Mouse (Mus musculus) heart, embryonic 11.5 days (tissue): Measurements from ENCODE around the gene Epb41. TPM values are rescaled to one million over a fixed set of nuclear protein-coding genes. Genes with fewer than 3 reads are reported as not detected.

ENCODE experiments used
- ATAC-seq: fragments of 200-750 bp; cut with Nextera tagmentation; replicated peaks from 2 replicates; pipeline ENCODE4 v1.8.0; 2017; ENCODE audit warnings: moderate library complexity; ENCODE audit not compliant: insufficient number of reproducible peaks, low FRiP score, low TSS enrichment
- H3K27ac ChIP-seq: fragments of 300-500 bp; sonication (generic); 2 replicates; pipeline ENCODE4 v1.5.1; 2014; ENCODE audit warnings: mild to moderate bottlenecking, low read depth, low read length
- H3K27me3 ChIP-seq: fragments of 300-500 bp; sonication (generic); 2 replicates; pipeline ENCODE4 v1.6.1; 2014; ENCODE audit warnings: mild to moderate bottlenecking, low read length, mixed read lengths; ENCODE audit not compliant: control insufficient read depth, insufficient read depth
- H3K36me3 ChIP-seq: fragments of 300-500 bp; sonication (generic); 2 replicates; pipeline ENCODE4 v1.6.1; 2014; ENCODE audit warnings: mild to moderate bottlenecking, low read length, moderate library complexity, mixed read lengths; ENCODE audit not compliant: control insufficient read depth, insufficient read depth
- H3K4me1 ChIP-seq: fragments of 300-500 bp; sonication (generic); 2 replicates; pipeline ENCODE4 v1.6.1; 2014; ENCODE audit warnings: low read length; ENCODE audit not compliant: control insufficient read depth, insufficient read depth
- H3K4me2 ChIP-seq: fragments of 300-500 bp; sonication (generic); 2 replicates; pipeline ENCODE4 v1.6.1; 2014; ENCODE audit warnings: mild to moderate bottlenecking, moderate library complexity
- H3K4me3 ChIP-seq: fragments of 300-500 bp; sonication (generic); 2 replicates; pipeline ENCODE4 v1.5.1; 2014; ENCODE audit warnings: low read depth, low read length
- H3K9ac ChIP-seq: fragments of 300-500 bp; sonication (generic); 2 replicates; pipeline ENCODE4 v1.6.1; 2014; ENCODE audit warnings: mild to moderate bottlenecking, low read depth, low read length, moderate library complexity
- H3K9me3 ChIP-seq: fragments of 300-500 bp; sonication (generic); replicated peaks from 2 replicates; pipeline ENCODE4 v1.6.1; 2016; ENCODE audit warnings: low read length; ENCODE audit not compliant: control insufficient read depth
- WGBS: fragments of 180-500 bp; shearing (Covaris S2); extraction: QIAGEN DNeasy Blood & Tissue Kit; methylation state at CpG from one replicate; pipeline ENCODE4 v1.1.7; 2014; ENCODE audit not compliant: insufficient replicate concordance; 5-methylcytosine and 5-hydroxymethylcytosine counted together
- polyA plus RNA-seq: library from polyadenylated mRNA; unstranded; fragments of >200 nt; fragmentation: Nextera tagmentation; extraction: Ambion mirVana; gene quantifications from 2 replicates; pipeline ENCODE4 v1.2.1, GENCODE M21; 2014

The Epb41 gene
- polyA plus RNA-seq, 1 experiment from 2014 or later, result 73.2 TPM

- no peak overlapping the region for H3K9ac ChIP-seq
- H3K27ac ChIP-seq, result no peak overlapping the region
- ATAC-seq, result no peak
- WGBS, result 5% methylated on average over 15 of the region's 15 CpGs
- no peaks in the 10 kb centered on the region for H3K36me3 ChIP-seq
- H3K4me3 ChIP-seq, result no peak overlapping the region
- peaks cover 29% of the 10 kb centered on the region for H3K27me3 ChIP-seq
- H3K4me1 ChIP-seq, result peaks cover 48% of the 10 kb centered on the region
- H3K4me2 ChIP-seq, result peak overlapping the region; percentile 38; the same call in 1 of the 2 replicates
- H3K9me3 ChIP-seq, result no peaks in the 10 kb centered on the region
Observed at GRCm38 (mm10) chr4:131916425-131916824, 158.7 kb downstream of the Epb41 start.

GRCm38 (mm10) chr4:131915821-131916328 is 159.2 kb downstream of the Epb41 start:
- Histone ChIP-seq H3K9me3 (no peaks in the 10 kb centered on the region), H3K4me1 (peaks cover 49% of the 10 kb centered on the region), H3K27me3 (peaks cover 28% of the 10 kb centered on the region), H3K4me3 (no peak overlapping the region), H3K9ac (no peak overlapping the region), H3K36me3 (no peaks in the 10 kb centered on the region), H3K27ac (no peak overlapping the region), H3K4me2 (peak overlapping the region; percentile 69)
- 20% methylated on average over 13 of the region's 13 CpGs for WGBS
- ATAC-seq, result no peak

GRCm38 (mm10) chr4:131914891-131915469 is 160.1 kb downstream of the Epb41 start:
- no peaks in the 10 kb centered on the region for H3K36me3 ChIP-seq
- no peaks in the 10 kb centered on the region for H3K9me3 ChIP-seq
- peak overlapping the region; percentile 31 for H3K4me3 ChIP-seq
- 3% methylated on average over 31 of the region's 31 CpGs for WGBS
- H3K27me3 ChIP-seq, result peaks cover 25% of the 10 kb centered on the region
- H3K4me2 ChIP-seq, result peak overlapping the region; percentile 69
- ATAC-seq, result no peak
- H3K9ac ChIP-seq, result peak overlapping the region; percentile 56
- peak overlapping the region; percentile 12; the same call in 1 of the 2 replicates for H3K27ac ChIP-seq
- H3K4me1 ChIP-seq, result peaks cover 52% of the 10 kb centered on the region

- H3K4me1 ChIP-seq, result peaks cover 45% of the 10 kb centered on the region
- ATAC-seq, result no peak
- no peaks in the 10 kb centered on the region for H3K36me3 ChIP-seq
- no peak overlapping the region for H3K9ac ChIP-seq
- 14% methylated on average over 9 of the region's 9 CpGs for WGBS
- no peaks in the 10 kb centered on the region for H3K9me3 ChIP-seq
- H3K27ac ChIP-seq, result no peak overlapping the region
- H3K4me3 ChIP-seq, result no peak overlapping the region
- H3K4me2 ChIP-seq, result peak overlapping the region; percentile 12
- peaks cover 25% of the 10 kb centered on the region for H3K27me3 ChIP-seq
Observed at GRCm38 (mm10) chr4:131914046-131914643, 161.0 kb downstream of the Epb41 start.

- H3K4me3 ChIP-seq, result no peak overlapping the region
- no peaks in the 10 kb centered on the region for H3K36me3 ChIP-seq
- H3K4me1 ChIP-seq, result peaks cover 39% of the 10 kb centered on the region
- no peak overlapping the region for H3K9ac ChIP-seq
- H3K9me3 ChIP-seq, result no peaks in the 10 kb centered on the region
- no peak overlapping the region for H3K27ac ChIP-seq
- peaks cover 25% of the 10 kb centered on the region for H3K27me3 ChIP-seq
- 56% methylated on average over 10 of the region's 10 CpGs for WGBS
- no peak for ATAC-seq
- H3K4me2 ChIP-seq, result no peak overlapping the region
Observed at GRCm38 (mm10) chr4:131913526-131913925, 161.6 kb downstream of the Epb41 start.

GRCm38 (mm10) chr4:131911521-131911920 is 163.6 kb downstream of the Epb41 start:
- Histone ChIP-seq H3K4me2 (no peak overlapping the region), H3K4me3 (no peak overlapping the region), H3K9ac (no peak overlapping the region), H3K27me3 (peaks cover 22% of the 10 kb centered on the region), H3K4me1 (peaks cover 29% of the 10 kb centered on the region), H3K9me3 (0 out of 2 replicates have a peak, but pooled peaks cover 2% of the 10 kb centered on the region), H3K27ac (no peak overlapping the region), H3K36me3 (no peaks in the 10 kb centered on the region)
- ATAC-seq, result no peak
- WGBS, result 50% methylated on average over 3 of the region's 5 CpGs

- H3K27ac ChIP-seq, result no peak overlapping the region
- peak overlapping the region; percentile 61 for H3K4me2 ChIP-seq
- peaks cover 17% of the 10 kb centered on the region for H3K27me3 ChIP-seq
- ATAC-seq, result no peak
- H3K4me3 ChIP-seq, result 0 out of 2 replicates have a peak overlapping the region, but pooled peaks have one; percentile 12
- peaks cover 20% of the 10 kb centered on the region for H3K4me1 ChIP-seq
- no peaks in the 10 kb centered on the region; the same call in 1 of the 2 replicates for H3K36me3 ChIP-seq
- H3K9me3 ChIP-seq, result 0 out of 2 replicates have a peak, but pooled peaks cover 2% of the 10 kb centered on the region
- peak overlapping the region; percentile 46; the same call in 1 of the 2 replicates for H3K9ac ChIP-seq
- WGBS, result 6% methylated on average over 19 of the region's 21 CpGs
Observed at GRCm38 (mm10) chr4:131910237-131910994, 164.7 kb downstream of the Epb41 start.

- H3K36me3 ChIP-seq, result no peaks in the 10 kb centered on the region; the same call in 1 of the 2 replicates
- ATAC-seq, result no peak
- WGBS, result 91% methylated on average over 3 of the region's 3 CpGs
- no peak overlapping the region for H3K4me2 ChIP-seq
- peaks cover 2% of the 10 kb centered on the region for H3K27me3 ChIP-seq
- H3K4me3 ChIP-seq, result no peak overlapping the region
- H3K4me1 ChIP-seq, result peaks cover 11% of the 10 kb centered on the region
- no peak overlapping the region for H3K9ac ChIP-seq
- no peak overlapping the region for H3K27ac ChIP-seq
- H3K9me3 ChIP-seq, result 0 out of 2 replicates have a peak, but pooled peaks cover 2% of the 10 kb centered on the region
Observed at GRCm38 (mm10) chr4:131907912-131908311, 167.2 kb downstream of the Epb41 start.
